Mouse (Mus musculus): Measurements from ENCODE around the gene Slc27a4. TPM values are rescaled to one million over a fixed set of nuclear protein-coding genes. Genes with fewer than 3 reads are reported as not detected.
A peak's percentile ranks its signal among the peaks of the same experiment; 100 is the strongest.

The Slc27a4 gene
- polyA plus RNA-seq, 1 experiment from 2014 or later: 11.6 TPM

GRCm38 (mm10) chr2:29815678-29816371 is 13.4 kb downstream of the Slc27a4 start:
- no peak for DNase-seq (ENCODE audit: low spot score)
- Histone ChIP-seq H3K27ac (replicated peaks; ENCODE audit: low read depth, low read length) (no peak overlapping the region), H3K4me1 (ENCODE audit: control insufficient read depth, insufficient read depth, low read length) (peaks cover 6% of the 10 kb centered on the region; the same call in 1 of the 2 replicates), H3K27me3 (ENCODE audit: control insufficient read depth, insufficient read depth, low read length) (no peaks in the 10 kb centered on the region), H3K4me3 (ENCODE audit: low read depth, low read length) (no peak overlapping the region), H3K9me3 (ENCODE audit: control insufficient read depth, low read length) (no peaks in the 10 kb centered on the region), H3K9ac (ENCODE audit: low read length) (no peak overlapping the region), H3K36me3 (ENCODE audit: control insufficient read depth, insufficient read depth, low read length) (peaks cover 4% of the 10 kb centered on the region; the same call in 1 of the 2 replicates), H3K4me2 (ENCODE audit: low read depth, severe bottlenecking) (no peak overlapping the region)
- ATAC-seq (ENCODE audit: insufficient number of reproducible peaks, low FRiP score, low TSS enrichment, low read depth): no peak
- 83% methylated on average over 11 of the region's 11 CpGs for WGBS

GRCm38 (mm10) chr2:29817426-29818232 is 15.2 kb downstream of the Slc27a4 start:
- Histone ChIP-seq H3K4me3 (ENCODE audit: low read depth, low read length) (no peak overlapping the region), H3K9ac (ENCODE audit: low read length) (no peak overlapping the region), H3K4me2 (ENCODE audit: low read depth, severe bottlenecking) (no peak overlapping the region), H3K9me3 (ENCODE audit: control insufficient read depth, low read length) (no peaks in the 10 kb centered on the region), H3K4me1 (ENCODE audit: control insufficient read depth, insufficient read depth, low read length) (peaks cover 6% of the 10 kb centered on the region; the same call in 1 of the 2 replicates), H3K36me3 (ENCODE audit: control insufficient read depth, insufficient read depth, low read length) (peaks cover 4% of the 10 kb centered on the region; the same call in 1 of the 2 replicates), H3K27ac (replicated peaks; ENCODE audit: low read depth, low read length) (no peak overlapping the region), H3K27me3 (ENCODE audit: control insufficient read depth, insufficient read depth, low read length) (no peaks in the 10 kb centered on the region)
- DNase-seq (ENCODE audit: low spot score): peak; percentile 92
- peak; percentile 41; the same call in 1 of the 2 replicates for ATAC-seq (ENCODE audit: insufficient number of reproducible peaks, low FRiP score, low TSS enrichment, low read depth)
- 39% methylated on average over 8 of the region's 8 CpGs for WGBS

GRCm38 (mm10) chr2:29819363-29819762 is 16.9 kb downstream of the Slc27a4 start:
- H3K36me3 ChIP-seq (ENCODE audit: control insufficient read depth, insufficient read depth, low read length): peaks cover 4% of the 10 kb centered on the region; the same call in 1 of the 2 replicates
- ATAC-seq (ENCODE audit: insufficient number of reproducible peaks, low FRiP score, low TSS enrichment, low read depth): no peak
- 27% methylated on average over 2 of the region's 2 CpGs for WGBS

DNA sequence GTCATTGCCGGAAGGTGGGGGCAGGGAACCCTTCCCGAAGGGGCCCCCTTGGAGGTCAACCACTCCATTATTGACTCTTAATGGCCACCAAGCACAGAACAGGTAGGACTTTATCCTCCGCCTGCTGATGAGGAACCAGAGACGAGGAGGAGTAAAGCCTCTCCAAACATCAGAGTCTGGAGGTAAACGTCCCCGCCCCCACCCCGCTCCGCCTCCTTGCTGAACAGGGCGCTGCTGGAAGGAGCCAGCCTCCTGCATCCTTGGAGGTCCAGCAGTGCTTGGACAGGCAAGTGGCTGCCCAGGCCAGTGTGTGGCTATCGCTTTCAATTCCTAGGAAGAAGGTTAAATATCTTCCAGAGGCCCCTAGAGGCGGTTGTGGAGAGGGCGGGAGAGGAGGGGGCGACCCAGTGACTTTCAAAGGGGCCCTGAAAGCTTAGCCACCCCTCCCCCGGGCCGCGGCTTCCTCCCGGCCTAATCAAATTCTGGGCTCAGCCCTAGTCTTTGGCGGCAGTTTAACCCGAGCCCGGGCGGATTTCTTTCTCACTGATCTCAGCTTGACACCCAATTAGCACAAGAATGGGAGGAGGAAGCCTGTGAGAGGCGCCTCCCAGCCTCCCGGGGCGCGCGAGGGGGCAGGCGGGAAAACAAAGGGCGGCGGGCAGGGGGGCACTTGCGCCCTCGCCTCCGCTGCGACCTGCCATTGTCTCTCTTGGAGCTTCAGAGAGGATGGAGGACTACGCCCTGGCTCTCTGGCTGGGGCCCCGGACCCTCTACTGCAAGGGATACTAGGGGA is 17.8 kb downstream of the Slc27a4 start, which contains the start of gene Urm1:
Urm1 (plus strand) TSS at position 51 of the 793 bp plus-strand sequence.
- H3K9ac ChIP-seq (ENCODE audit: low read length): peak within 1 kb of the TSS; percentile 80
- H3K9me3 ChIP-seq (ENCODE audit: control insufficient read depth, low read length): no peaks in the 10 kb centered on the region
- no peaks in the 10 kb centered on the region for H3K27me3 ChIP-seq (ENCODE audit: control insufficient read depth, insufficient read depth, low read length)
- peak within 1 kb of the TSS; percentile 68 for H3K4me2 ChIP-seq (ENCODE audit: low read depth, severe bottlenecking)
- DNase-seq (ENCODE audit: low spot score): peak; percentile 87
- peaks cover 4% of the 10 kb centered on the region; the same call in 1 of the 2 replicates for H3K36me3 ChIP-seq (ENCODE audit: control insufficient read depth, insufficient read depth, low read length)
- H3K4me1 ChIP-seq (ENCODE audit: control insufficient read depth, insufficient read depth, low read length): peaks cover 6% of the 10 kb centered on the region; the same call in 1 of the 2 replicates
- WGBS: under 1% methylated on average over 34 of the region's 35 CpGs
- peak; percentile 79 for ATAC-seq (ENCODE audit: insufficient number of reproducible peaks, low FRiP score, low TSS enrichment, low read depth)
- peak within 1 kb of the TSS; percentile 92 for H3K27ac ChIP-seq (replicated peaks; ENCODE audit: low read depth, low read length)
- peak within 1 kb of the TSS; percentile 35 for H3K4me3 ChIP-seq (ENCODE audit: low read depth, low read length)

More at GRCm38 (mm10) chr2:29819363-29819762, 16.9 kb downstream of the Slc27a4 start:
- Histone ChIP-seq H3K27me3 (ENCODE audit: control insufficient read depth, insufficient read depth, low read length) (no peaks in the 10 kb centered on the region), H3K9me3 (ENCODE audit: control insufficient read depth, low read length) (no peaks in the 10 kb centered on the region), H3K4me3 (ENCODE audit: low read depth, low read length) (no peak overlapping the region), H3K4me2 (ENCODE audit: low read depth, severe bottlenecking) (no peak overlapping the region; the same call in 1 of the 2 replicates), H3K9ac (ENCODE audit: low read length) (no peak overlapping the region), H3K4me1 (ENCODE audit: control insufficient read depth, insufficient read depth, low read length) (peaks cover 6% of the 10 kb centered on the region; the same call in 1 of the 2 replicates), H3K27ac (replicated peaks; ENCODE audit: low read depth, low read length) (no peak overlapping the region; the same call in 1 of the 2 replicates)
- DNase-seq (ENCODE audit: low spot score): no peak

DNA sequence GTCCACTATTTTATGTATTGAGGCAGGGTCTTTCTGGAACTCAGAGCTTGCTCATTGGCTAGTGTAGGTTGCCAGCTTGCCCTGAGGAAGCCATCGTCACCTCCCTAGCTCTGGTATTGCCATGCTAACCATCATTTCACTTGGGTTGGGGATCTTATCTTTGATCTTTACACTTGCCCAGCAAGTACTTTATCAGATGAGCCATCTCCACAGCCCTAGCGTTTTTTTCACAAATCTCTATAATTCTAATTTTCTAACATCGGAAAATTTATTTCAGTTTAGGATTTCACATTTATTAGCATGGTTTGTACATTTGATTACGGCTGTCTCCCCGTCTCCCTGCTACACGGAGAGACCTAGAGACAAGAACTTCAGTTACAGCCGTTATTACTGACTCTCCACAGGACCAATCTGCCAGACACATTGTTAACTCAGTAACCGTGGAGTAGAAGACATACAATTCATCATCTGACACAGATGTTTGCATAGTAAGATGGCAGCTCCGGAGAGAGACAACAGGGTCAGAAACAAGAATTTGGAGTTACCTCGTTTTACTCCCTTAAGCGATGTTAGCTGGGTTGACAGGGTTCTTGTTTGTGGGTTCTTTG is 24.0 kb downstream of the Slc27a4 start:
- WGBS: 12% methylated on average over 11 of the region's 11 CpGs
- Histone ChIP-seq H3K9ac (ENCODE audit: low read length) (peak overlapping the region; percentile 77), H3K27ac (replicated peaks; ENCODE audit: low read depth, low read length) (peak overlapping the region; percentile 68), H3K9me3 (ENCODE audit: control insufficient read depth, low read length) (no peaks in the 10 kb centered on the region), H3K4me3 (ENCODE audit: low read depth, low read length) (peak overlapping the region; percentile 86), H3K4me2 (ENCODE audit: low read depth, severe bottlenecking) (peak overlapping the region; percentile 74), H3K27me3 (ENCODE audit: control insufficient read depth, insufficient read depth, low read length) (no peaks in the 10 kb centered on the region), H3K36me3 (ENCODE audit: control insufficient read depth, insufficient read depth, low read length) (peaks cover 2% of the 10 kb centered on the region; the same call in 1 of the 2 replicates), H3K4me1 (ENCODE audit: control insufficient read depth, insufficient read depth, low read length) (peaks cover 3% of the 10 kb centered on the region; the same call in 1 of the 2 replicates)
- ATAC-seq (ENCODE audit: insufficient number of reproducible peaks, low FRiP score, low TSS enrichment, low read depth) (no peak), DNase-seq (ENCODE audit: low spot score) (no peak)

DNA sequence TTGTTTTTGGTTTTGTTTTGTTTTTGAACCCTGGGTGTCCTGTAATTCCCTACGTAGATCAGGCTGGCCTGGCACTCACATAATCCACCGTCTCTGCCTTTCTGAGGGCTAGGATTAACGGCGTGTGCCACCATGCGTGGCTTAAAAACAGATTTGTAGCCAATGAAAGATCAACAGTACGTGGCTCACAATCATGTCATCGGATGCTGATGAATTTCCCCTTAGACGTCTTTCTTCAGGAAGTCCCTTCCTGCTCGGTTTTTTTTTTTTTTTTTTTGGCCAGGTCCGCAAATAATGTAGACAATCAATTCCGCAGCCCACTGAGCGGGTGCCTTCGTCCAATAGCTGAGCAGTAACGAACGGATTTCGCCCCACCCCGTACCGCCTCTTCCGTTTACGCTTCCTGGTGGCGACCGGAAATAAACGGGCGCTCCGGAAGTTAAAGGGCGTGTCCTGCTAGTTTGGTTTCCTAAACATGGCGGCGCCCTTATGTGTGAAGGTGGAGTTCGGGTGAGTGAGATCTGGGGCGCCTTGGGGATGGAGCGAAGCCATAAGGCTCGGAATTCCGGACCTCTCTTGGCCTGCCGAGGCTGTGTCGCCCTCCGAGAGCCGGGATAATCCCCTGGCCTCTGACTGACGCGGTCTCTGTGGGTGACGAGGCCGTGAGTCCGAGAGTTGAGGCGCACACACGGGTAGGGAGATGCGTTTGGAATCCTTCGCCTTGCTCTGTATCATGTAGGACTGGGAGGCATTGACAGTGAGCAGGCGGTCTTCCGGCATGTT is 24.7 kb downstream of the Slc27a4 start:
- peak overlapping the region; percentile 68 for H3K27ac ChIP-seq (replicated peaks; ENCODE audit: low read depth, low read length)
- peak overlapping the region; percentile 77 for H3K9ac ChIP-seq (ENCODE audit: low read length)
- ATAC-seq (ENCODE audit: insufficient number of reproducible peaks, low FRiP score, low TSS enrichment, low read depth) (peak; percentile 93), DNase-seq (ENCODE audit: low spot score) (peak; percentile 96)
- no peaks in the 10 kb centered on the region for H3K9me3 ChIP-seq (ENCODE audit: control insufficient read depth, low read length)
- WGBS: under 1% methylated on average over 48 of the region's 48 CpGs
- H3K36me3 ChIP-seq (ENCODE audit: control insufficient read depth, insufficient read depth, low read length): peaks cover 2% of the 10 kb centered on the region; the same call in 1 of the 2 replicates
- H3K4me3 ChIP-seq (ENCODE audit: low read depth, low read length): peak overlapping the region; percentile 86
- H3K27me3 ChIP-seq (ENCODE audit: control insufficient read depth, insufficient read depth, low read length): no peaks in the 10 kb centered on the region
- H3K4me1 ChIP-seq (ENCODE audit: control insufficient read depth, insufficient read depth, low read length): peaks cover 3% of the 10 kb centered on the region; the same call in 1 of the 2 replicates
- peak overlapping the region; percentile 82 for H3K4me2 ChIP-seq (ENCODE audit: low read depth, severe bottlenecking)

DNA sequence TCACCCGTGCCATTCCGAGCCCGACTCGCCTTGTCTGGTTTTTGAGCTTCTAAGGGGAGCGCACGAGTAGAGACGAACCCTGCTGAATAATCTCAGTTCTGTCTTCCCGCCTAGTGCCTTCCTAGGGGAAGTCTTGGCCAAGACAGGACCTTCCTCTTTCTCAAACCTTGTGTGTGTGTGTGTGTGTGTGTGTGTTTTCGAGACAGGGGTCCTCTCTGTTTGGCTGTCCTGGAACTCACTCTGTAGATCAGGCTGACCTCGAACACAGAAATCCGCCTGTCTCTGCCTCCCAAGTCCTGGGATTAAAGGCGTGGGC is 25.2 kb downstream of the Slc27a4 start:
- Histone ChIP-seq H3K36me3 (ENCODE audit: control insufficient read depth, insufficient read depth, low read length) (peaks cover 2% of the 10 kb centered on the region; the same call in 1 of the 2 replicates), H3K4me3 (ENCODE audit: low read depth, low read length) (peak overlapping the region; percentile 86)
- WGBS: 4% methylated on average over 12 of the region's 12 CpGs

More for the DNA sequence above, 25.2 kb downstream of the Slc27a4 start:
- DNase-seq (ENCODE audit: low spot score) (no peak), ATAC-seq (ENCODE audit: insufficient number of reproducible peaks, low FRiP score, low TSS enrichment, low read depth) (no peak)
- Histone ChIP-seq H3K9me3 (ENCODE audit: control insufficient read depth, low read length) (no peaks in the 10 kb centered on the region), H3K4me1 (ENCODE audit: control insufficient read depth, insufficient read depth, low read length) (peaks cover 3% of the 10 kb centered on the region; the same call in 1 of the 2 replicates), H3K9ac (ENCODE audit: low read length) (peak overlapping the region; percentile 74), H3K4me2 (ENCODE audit: low read depth, severe bottlenecking) (peak overlapping the region; percentile 82), H3K27ac (replicated peaks; ENCODE audit: low read depth, low read length) (0 out of 2 replicates have a peak overlapping the region, but pooled peaks have one; percentile 51), H3K27me3 (ENCODE audit: control insufficient read depth, insufficient read depth, low read length) (no peaks in the 10 kb centered on the region)
